Mouse (Mus musculus) neural tube, embryonic 14.5 days (tissue): ENCODE data around the gene Ddx31. TPM values are rescaled to one million over a fixed set of nuclear protein-coding genes. Genes with fewer than 3 reads are reported as not detected.

Experiments used
- ATAC-seq: fragments of 200-750 bp; cut with Nextera tagmentation; 2 replicates; pipeline ENCODE4 v1.8.0; 2017; ENCODE audit warnings: low read depth, mild to moderate bottlenecking, moderate TSS enrichment, moderate library complexity
- H3K27ac ChIP-seq: fragments of 300-500 bp; sonication (generic); 2 replicates; pipeline ENCODE4 v1.5.1; 2014; ENCODE audit warnings: low read depth, mild to moderate bottlenecking, control low read depth, low read length, moderate library complexity, mixed read lengths
- H3K27me3 ChIP-seq: fragments of 300-500 bp; sonication (generic); 2 replicates; pipeline ENCODE4 v1.6.1; 2014; ENCODE audit warnings: low read length; ENCODE audit not compliant: control insufficient read depth, insufficient read depth
- H3K36me3 ChIP-seq: fragments of 300-500 bp; sonication (generic); 2 replicates; pipeline ENCODE4 v1.6.1; 2014; ENCODE audit warnings: low read length, mixed read lengths; ENCODE audit not compliant: control insufficient read depth, insufficient read depth
- H3K4me1 ChIP-seq: fragments of 300-500 bp; sonication (generic); 2 replicates; pipeline ENCODE4 v1.6.1; 2014; ENCODE audit warnings: low read length; ENCODE audit not compliant: control insufficient read depth, insufficient read depth
- H3K4me2 ChIP-seq: fragments of 300-500 bp; sonication (generic); 2 replicates; pipeline ENCODE4 v1.6.1; 2014; ENCODE audit warnings: mild to moderate bottlenecking, low read depth, low read length, control low read depth
- H3K4me3 ChIP-seq: fragments of 300-500 bp; sonication (generic); 2 replicates; pipeline ENCODE4 v1.5.1; 2014; ENCODE audit warnings: low read depth, low read length, control low read depth, mixed read lengths
- H3K9ac ChIP-seq: fragments of 300-500 bp; sonication (generic); replicated peaks from 2 replicates; pipeline ENCODE4 v1.6.1; 2014; ENCODE audit warnings: low read depth, mild to moderate bottlenecking, control low read depth, low read length, mixed read lengths
- H3K9me3 ChIP-seq: fragments of 300-500 bp; sonication (generic); 2 replicates; pipeline ENCODE4 v1.6.1; 2016; ENCODE audit warnings: low read length; ENCODE audit not compliant: control insufficient read depth
- WGBS: fragments of 180-500 bp; shearing (Covaris S2); extraction: QIAGEN DNeasy Blood & Tissue Kit; methylation state at CpG from one replicate; pipeline ENCODE4 v1.1.7; 2014; 5-methylcytosine and 5-hydroxymethylcytosine counted together
- polyA plus RNA-seq: library from polyadenylated mRNA; unstranded; fragments of >200 nt; fragmentation: Nextera tagmentation; extraction: Ambion mirVana; gene quantifications from 2 replicates; pipeline ENCODE4 v1.2.1, GENCODE M21; 2014

Ddx31 gene
- polyA plus RNA-seq, 1 experiment from 2014 or later = 11.5 TPM

DNA sequence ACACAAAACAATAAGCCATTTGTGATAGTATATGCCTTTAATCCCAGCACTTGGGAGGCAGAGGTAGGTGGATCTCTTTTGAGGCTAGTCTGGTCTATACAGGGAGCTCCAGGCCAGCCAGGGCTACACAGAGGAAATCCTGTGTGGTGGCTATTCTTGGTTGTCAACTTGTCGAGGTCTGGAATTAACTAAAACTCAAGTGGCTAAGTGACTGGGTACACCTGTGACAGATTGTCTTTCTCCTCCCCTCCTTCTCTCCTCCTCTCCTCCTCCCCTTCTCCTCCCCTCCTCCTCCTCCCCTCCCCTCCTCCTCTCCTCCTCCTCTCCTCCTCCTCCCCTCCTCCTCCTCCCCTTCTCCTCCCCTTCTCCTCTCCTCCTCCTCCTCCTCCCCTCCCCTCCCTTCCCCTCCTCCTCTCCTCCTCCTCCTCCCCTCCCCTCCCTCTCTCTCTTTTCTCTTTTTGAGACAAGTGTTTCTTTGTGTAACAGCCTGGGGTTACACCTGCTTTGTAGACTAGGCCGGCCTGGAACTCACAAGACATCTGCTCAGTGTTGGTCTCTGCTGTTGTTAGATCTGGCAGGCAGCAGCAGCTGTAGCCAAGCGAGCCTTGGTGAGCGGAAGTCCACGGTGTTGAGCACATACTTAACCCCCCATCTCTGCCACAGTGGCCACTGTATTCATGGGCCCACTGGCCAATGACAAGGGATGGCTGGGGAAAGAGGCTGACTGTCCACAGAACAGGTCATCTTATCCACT lies 29.8 kb upstream of the Ddx31 start:
- H3K4me1 ChIP-seq = no peaks in the 10 kb centered on the region
- no peak overlapping the region for H3K4me3 ChIP-seq
- WGBS = 61% methylated on average over 5 of the region's 5 CpGs
- no peak overlapping the region for H3K27ac ChIP-seq
- H3K36me3 ChIP-seq = no peaks in the 10 kb centered on the region
- no peak overlapping the region for H3K4me2 ChIP-seq
- no peak overlapping the region for H3K9ac ChIP-seq
- ATAC-seq = no peak
- H3K27me3 ChIP-seq = no peaks in the 10 kb centered on the region
- no peaks in the 10 kb centered on the region for H3K9me3 ChIP-seq

DNA sequence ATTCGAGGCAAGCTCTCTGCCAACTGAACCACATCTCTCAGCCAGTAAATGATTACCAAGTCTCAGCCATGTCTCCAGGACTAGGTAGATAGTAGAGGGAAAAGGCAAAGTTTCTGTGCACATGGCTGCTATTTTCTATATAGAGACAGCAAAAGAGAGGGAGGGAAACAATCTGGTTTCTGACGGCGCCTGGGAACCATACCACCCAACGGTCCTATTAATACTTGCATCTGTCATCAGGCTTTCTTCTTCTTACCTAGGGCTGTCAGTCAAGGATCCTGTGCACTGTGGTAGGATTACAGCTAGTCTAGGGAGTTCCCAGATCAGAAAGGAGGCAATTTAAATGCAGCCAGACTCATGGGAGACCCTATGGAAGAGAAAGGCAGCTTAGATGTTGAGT lies 21.3 kb upstream of the Ddx31 start:
- peaks cover 6% of the 10 kb centered on the region; the same call in 1 of the 2 replicates for H3K36me3 ChIP-seq
- no peaks in the 10 kb centered on the region for H3K9me3 ChIP-seq
- no peak overlapping the region for H3K4me2 ChIP-seq
- H3K27ac ChIP-seq = no peak overlapping the region
- WGBS = 91% methylated on average over 4 of the region's 4 CpGs
- H3K27me3 ChIP-seq = no peaks in the 10 kb centered on the region
- ATAC-seq = no peak
- no peaks in the 10 kb centered on the region for H3K4me1 ChIP-seq
- H3K4me3 ChIP-seq = no peak overlapping the region
- no peak overlapping the region for H3K9ac ChIP-seq

DNA sequence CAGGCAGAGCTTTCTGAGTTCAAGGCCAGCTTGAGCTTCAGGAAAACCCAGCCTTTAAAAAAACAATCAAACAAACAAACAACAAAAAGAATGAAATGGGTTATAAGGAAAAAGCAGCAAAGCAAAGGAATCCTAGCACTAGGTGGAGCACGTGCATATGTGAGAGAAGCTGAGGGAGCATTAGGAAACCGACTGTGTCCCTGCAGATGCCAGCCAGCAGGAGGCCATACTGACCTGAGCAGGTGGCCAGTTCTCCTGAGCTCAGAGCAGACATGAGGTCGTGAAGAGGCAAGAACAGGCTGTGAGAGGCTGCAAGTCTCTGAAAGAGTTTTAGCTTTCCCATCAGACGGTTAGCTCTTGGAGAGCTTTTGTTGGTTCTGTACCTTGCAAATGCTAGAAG lies 10.9 kb upstream of the Ddx31 start:
- no peaks in the 10 kb centered on the region for H3K9me3 ChIP-seq
- ATAC-seq = no peak
- H3K4me3 ChIP-seq = no peak overlapping the region
- no peaks in the 10 kb centered on the region for H3K4me1 ChIP-seq
- no peaks in the 10 kb centered on the region for H3K27me3 ChIP-seq
- H3K27ac ChIP-seq = no peak overlapping the region
- no peak overlapping the region for H3K9ac ChIP-seq
- H3K36me3 ChIP-seq = peaks cover 66% of the 10 kb centered on the region
- 44% methylated on average over 4 of the region's 4 CpGs for WGBS
- no peak overlapping the region for H3K4me2 ChIP-seq

DNA sequence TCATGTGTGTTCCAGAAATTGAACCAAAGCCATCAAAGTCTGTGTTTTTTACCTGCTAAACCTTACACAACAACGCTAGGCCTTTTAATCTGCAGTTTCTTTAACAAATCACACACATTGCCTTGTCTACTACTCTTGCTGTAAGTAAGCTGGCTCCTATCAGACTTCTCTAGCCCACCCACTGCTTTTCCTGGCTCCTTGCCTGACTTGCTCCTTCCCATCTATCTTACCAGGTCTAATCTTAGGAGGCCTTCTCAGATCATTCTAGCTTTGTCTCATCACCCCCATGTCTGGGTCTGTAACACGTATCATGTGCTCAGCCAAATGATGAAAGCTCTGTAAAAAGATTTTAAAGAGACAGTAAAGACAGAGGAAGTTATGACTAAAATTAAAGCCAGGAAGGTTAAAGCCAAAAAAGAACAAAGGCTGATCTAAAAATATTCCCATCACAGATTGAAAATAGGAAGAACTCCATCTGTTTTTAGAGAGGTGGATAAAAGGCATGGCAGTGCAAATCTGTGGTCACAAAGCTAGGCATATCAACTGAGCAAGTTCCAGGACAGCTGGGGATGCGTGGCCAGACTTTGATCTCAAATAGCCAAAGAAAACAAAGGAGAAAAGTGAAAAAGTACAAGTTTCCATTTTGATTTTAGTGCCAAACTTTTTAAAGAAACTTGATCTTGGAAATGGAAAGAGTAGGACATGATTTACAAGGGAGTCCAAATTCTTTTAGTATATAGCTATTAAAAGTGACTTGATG lies 3.8 kb upstream of the Ddx31 start:
- Histone ChIP-seq H3K9ac (no peak overlapping the region), H3K27me3 (no peaks in the 10 kb centered on the region), H3K4me3 (no peak overlapping the region), H3K27ac (no peak overlapping the region), H3K36me3 (peaks cover 19% of the 10 kb centered on the region), H3K9me3 (no peaks in the 10 kb centered on the region), H3K4me1 (peaks cover 22% of the 10 kb centered on the region), H3K4me2 (no peak overlapping the region)
- 77% methylated on average over 3 of the region's 3 CpGs for WGBS
- ATAC-seq = no peak

DNA sequence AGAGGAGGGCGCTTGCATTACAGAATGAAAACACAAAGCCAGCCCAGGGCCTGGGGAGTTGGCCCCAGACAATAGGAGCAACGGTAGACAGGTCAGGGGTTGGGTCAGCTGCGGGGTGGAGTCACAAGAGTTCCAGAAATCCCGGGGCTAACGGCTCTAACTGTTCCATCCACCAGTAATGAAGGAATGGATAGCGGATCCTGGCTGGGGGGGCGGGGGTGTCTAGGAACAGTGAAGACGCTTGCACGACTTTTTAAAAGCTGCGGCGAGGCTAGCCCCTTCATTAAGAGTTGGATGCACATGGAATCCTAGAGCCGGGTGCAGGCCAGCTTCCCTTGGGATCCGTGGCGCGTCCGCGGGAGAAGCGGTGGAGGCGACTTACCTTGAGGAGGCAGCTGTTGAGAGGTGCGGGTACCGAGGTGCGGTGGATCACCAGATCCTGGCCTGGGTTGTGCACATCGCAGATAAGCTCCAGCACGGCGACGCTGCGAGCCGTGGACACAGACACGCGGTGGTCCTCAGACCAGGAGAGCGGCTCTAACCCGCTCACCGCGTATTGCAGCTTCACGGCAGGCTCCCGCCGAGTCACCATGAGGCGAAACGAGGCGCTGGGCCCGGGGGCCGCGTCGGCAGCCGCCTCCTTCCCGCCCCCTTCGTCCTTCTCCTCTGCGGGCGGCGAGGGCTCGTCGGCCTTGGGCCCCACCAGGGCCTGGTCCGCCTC lies 545 bp upstream of the Ddx31 start:
- peak overlapping the region; percentile 93 for H3K4me2 ChIP-seq
- H3K9ac ChIP-seq = peak overlapping the region; percentile 81
- no peaks in the 10 kb centered on the region; the same call in 1 of the 2 replicates for H3K36me3 ChIP-seq
- peak; percentile 60 for ATAC-seq
- no peaks in the 10 kb centered on the region for H3K27me3 ChIP-seq
- H3K9me3 ChIP-seq = no peaks in the 10 kb centered on the region
- peaks cover 32% of the 10 kb centered on the region for H3K4me1 ChIP-seq
- peak overlapping the region; percentile 66 for H3K27ac ChIP-seq
- WGBS = under 1% methylated on average over 52 of the region's 53 CpGs
- H3K4me3 ChIP-seq = peak overlapping the region; percentile 89

DNA sequence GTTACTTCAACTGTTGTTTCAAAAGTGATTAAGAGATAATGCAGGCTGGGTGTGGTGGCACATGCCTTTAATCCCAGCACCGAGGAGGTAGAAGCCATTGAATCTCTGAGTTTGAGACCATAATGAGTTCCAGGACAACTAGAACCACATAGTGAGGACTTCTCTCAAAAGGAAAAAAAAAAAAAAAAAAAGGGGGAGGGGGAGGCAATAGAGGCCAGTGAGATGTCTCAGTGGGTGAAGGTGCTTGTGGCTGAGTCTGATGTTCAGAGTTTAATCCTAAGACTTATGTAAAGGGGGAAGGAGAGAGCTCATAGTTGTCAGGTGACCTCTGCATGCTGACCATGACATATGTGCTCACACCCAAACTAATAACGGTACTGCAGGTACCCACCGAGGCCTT lies 1.8 kb downstream of the Ddx31 start:
- Histone ChIP-seq H3K36me3 (peaks cover 5% of the 10 kb centered on the region; the same call in 1 of the 2 replicates), H3K9ac (0 out of 2 replicates have a peak overlapping the region, but pooled peaks have one; percentile 81), H3K4me2 (peak overlapping the region; percentile 84; the same call in 1 of the 2 replicates), H3K27ac (no peak overlapping the region), H3K9me3 (no peaks in the 10 kb centered on the region), H3K27me3 (no peaks in the 10 kb centered on the region), H3K4me3 (no peak overlapping the region), H3K4me1 (peaks cover 29% of the 10 kb centered on the region)
- no peak for ATAC-seq
- WGBS = 84% methylated on average over 3 of the region's 3 CpGs

DNA sequence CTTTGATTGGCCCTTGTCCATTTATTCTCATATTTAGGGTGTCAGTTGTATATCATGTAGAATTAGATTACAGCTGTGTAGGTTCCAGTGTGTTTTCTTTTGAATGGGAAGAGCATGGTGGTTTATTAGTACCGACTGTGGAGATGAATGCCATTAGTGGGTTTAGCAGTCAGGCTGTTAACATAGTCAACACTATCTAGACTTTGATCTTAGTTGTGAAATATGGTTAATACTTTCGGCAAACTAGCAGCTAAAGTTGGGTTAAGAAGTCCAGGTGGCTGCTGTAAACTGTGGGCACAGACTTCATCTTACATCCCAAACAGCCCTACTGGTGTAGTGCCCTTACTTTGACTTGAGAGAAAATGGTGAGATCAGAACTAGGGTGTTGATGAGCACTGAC lies 8.7 kb downstream of the Ddx31 start:
- Histone ChIP-seq H3K27me3 (no peaks in the 10 kb centered on the region), H3K4me3 (no peak overlapping the region), H3K4me1 (no peaks in the 10 kb centered on the region), H3K4me2 (no peak overlapping the region), H3K9me3 (no peaks in the 10 kb centered on the region), H3K27ac (no peak overlapping the region), H3K36me3 (peaks cover 29% of the 10 kb centered on the region; the same call in 1 of the 2 replicates), H3K9ac (no peak overlapping the region)
- WGBS = 91% methylated on average over 2 of the region's 2 CpGs
- ATAC-seq = no peak

DNA sequence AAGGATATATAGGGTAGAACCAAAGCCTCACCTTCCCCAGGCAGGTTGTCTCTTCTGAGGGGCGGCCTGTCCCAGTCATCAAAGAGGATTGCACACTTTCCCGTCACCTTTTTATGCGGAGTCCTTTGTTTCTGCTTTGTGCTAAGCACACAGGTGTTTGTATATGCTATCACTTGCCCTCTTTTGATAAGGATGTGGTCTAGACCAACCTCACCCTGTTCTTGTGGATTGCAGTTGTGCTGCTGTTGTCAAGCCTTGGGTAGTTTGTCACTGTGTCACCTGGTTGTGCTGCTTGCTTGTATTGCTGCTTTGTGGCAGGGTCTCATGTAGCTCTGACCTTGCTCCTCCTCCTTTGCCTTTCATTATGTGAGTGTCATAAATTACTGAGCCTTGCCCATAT lies 12.4 kb downstream of the Ddx31 start:
- no peak for ATAC-seq
- Histone ChIP-seq H3K27ac (no peak overlapping the region), H3K4me2 (no peak overlapping the region), H3K4me1 (no peaks in the 10 kb centered on the region), H3K9ac (no peak overlapping the region), H3K27me3 (no peaks in the 10 kb centered on the region), H3K9me3 (no peaks in the 10 kb centered on the region), H3K4me3 (no peak overlapping the region), H3K36me3 (peaks cover 26% of the 10 kb centered on the region; the same call in 1 of the 2 replicates)
- whole genome bisulfite sequencing = 93% methylated on average over 3 of the region's 3 CpGs
